Mouse (Mus musculus) heart, adult 2 months (tissue): ENCODE data around the gene Plekhh1. TPM values are rescaled to one million over a fixed set of nuclear protein-coding genes. Genes with fewer than 3 reads are reported as not detected.
A peak's percentile ranks its signal among the peaks of the same experiment; 100 is the strongest.

Experiments used
- DNase-seq, 2 experiments: peaks; one replicate each; pipeline ENCODE4 v3.0.0; 2021
- H3K27ac ChIP-seq: fragments of 200-600 bp; 2 replicates; pipeline ENCODE4 v1.8.1; 2022
- H3K27me3 ChIP-seq: fragments of 200-500 bp; 2 replicates; pipeline ENCODE4 v1.6.1; 2012; ENCODE audit warnings: mild to moderate bottlenecking, low read length, inconsistent platforms, mixed read lengths; ENCODE audit not compliant: control insufficient read depth, insufficient read depth
- H3K36me3 ChIP-seq: fragments of 200-500 bp; 2 replicates; pipeline ENCODE4 v1.6.1; 2012; ENCODE audit warnings: low read length, inconsistent platforms; ENCODE audit not compliant: control insufficient read depth, insufficient read depth
- H3K4me1 ChIP-seq: fragments of 200-500 bp; 2 replicates; pipeline ENCODE4 v1.6.1; 2011; ENCODE audit warnings: low read length; ENCODE audit not compliant: control insufficient read depth, insufficient read depth
- H3K4me3 ChIP-seq: fragments of 200-600 bp; 2 replicates; pipeline ENCODE4 v1.8.1; 2022
- H3K79me2 ChIP-seq: fragments of 200-500 bp; replicated peaks from 2 replicates; pipeline ENCODE4 v1.6.1; 2012; ENCODE audit warnings: mild to moderate bottlenecking, inconsistent platforms, low read length, moderate library complexity, mixed read lengths; ENCODE audit not compliant: control insufficient read depth, insufficient read depth
- H3K9ac ChIP-seq: fragments of 200-500 bp; 2 replicates; pipeline ENCODE4 v1.6.1; 2012; ENCODE audit warnings: low read depth, mild to moderate bottlenecking, control low read depth, inconsistent platforms, low read length, mixed read lengths
- CTCF ChIP-seq: fragments of 200-600 bp; IDR thresholded peaks from 2 replicates; pipeline ENCODE4 v1.8.1; 2022; ENCODE audit warnings: antibody characterized with exemption, mild to moderate bottlenecking, moderate library complexity
- EP300 ChIP-seq: fragments of 200-500 bp; IDR thresholded peaks from 2 replicates; pipeline ENCODE4 v1.6.1; 2011; ENCODE audit warnings: low read depth, low read length, control low read depth; ENCODE audit not compliant: insufficient read depth
- POLR2A ChIP-seq: fragments of 200-500 bp; IDR thresholded peaks from 2 replicates; pipeline ENCODE4 v1.6.1; 2011; ENCODE audit warnings: mild to moderate bottlenecking, low read depth, low read length, control low read depth; ENCODE audit not compliant: insufficient read depth
- WGBS: fragments of 180-500 bp; shearing (Covaris S2); methylation state at CpG from one replicate; pipeline ENCODE4 v1.1.7; 2018; 5-methylcytosine and 5-hydroxymethylcytosine counted together
- intact Hi-C: fragments of 180-260 bp; cut with DNase I; formaldehyde crosslinking; loops from one replicate; pipeline ENCODE4 v1.15.1; 2025
- polyA plus RNA-seq: library from polyadenylated mRNA; depleted of rRNA; stranded (reverse); fragments of >200 nt; gene quantifications from 2 replicates; pipeline ENCODE4 v1.2.3, GENCODE M21; 2012
- total RNA-seq, 2 experiments: library from RNA; stranded (reverse); gene quantifications; 2 replicates each; pipeline ENCODE4 v1.2.3; 2021

Plekhh1 gene
- total and polyA plus RNA-seq, 3 experiments = 1.4 to 1.8 (median 1.7) TPM

GRCm38 (mm10) chr12:79039708-79040107 is 10.7 kb downstream of the Plekhh1 start:
- intact Hi-C loops = no loop called here
- 83% methylated on average over 8 of the region's 8 CpGs for WGBS
- no peaks in the 10 kb centered on the region for H3K27me3 ChIP-seq

DNA sequence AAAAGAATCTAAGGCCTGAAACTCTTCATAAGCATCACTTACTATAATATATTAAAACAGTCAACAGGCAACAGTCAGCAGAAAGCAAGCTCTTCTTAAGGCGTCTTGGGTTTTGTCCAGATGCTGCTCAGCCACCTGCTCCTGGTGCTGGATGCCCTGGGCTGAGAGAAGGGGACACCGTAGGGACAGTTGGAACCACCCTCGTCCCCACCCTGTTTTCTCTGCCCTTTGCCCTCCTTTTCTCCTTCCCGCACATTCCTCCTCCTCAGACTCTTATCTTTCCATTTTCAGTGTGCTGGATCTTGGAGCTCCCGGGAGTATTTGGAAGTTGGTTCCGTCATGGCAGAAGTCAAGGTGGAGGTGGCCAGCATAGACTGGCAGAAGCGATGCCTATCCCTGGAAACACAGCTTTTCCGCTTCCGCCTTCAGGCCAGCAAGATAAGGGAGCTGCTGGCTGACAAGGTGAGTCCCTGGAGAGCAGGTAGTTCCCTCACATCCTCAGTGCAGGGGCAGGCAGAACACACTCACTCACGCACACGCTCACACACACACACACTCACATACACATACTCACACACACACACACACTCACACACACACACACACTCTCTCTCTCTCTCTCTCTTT is 11.4 kb downstream of the Plekhh1 start:
- H3K36me3 ChIP-seq = no peaks in the 10 kb centered on the region
- WGBS = 73% methylated on average over 11 of the region's 11 CpGs
- H3K4me3 ChIP-seq = no peak overlapping the region
- H3K27ac ChIP-seq = no peak overlapping the region
- no peaks in the 10 kb centered on the region for H3K79me2 ChIP-seq
- no peak for TF ChIP-seq CTCF
- no peak for TF ChIP-seq EP300
- TF ChIP-seq POLR2A = no peak
- no peaks in the 10 kb centered on the region for H3K4me1 ChIP-seq
- no peak overlapping the region for H3K9ac ChIP-seq
- H3K27me3 ChIP-seq = no peaks in the 10 kb centered on the region
- intact Hi-C loops = no loop called here
- no peak for DNase-seq

More at GRCm38 (mm10) chr12:79039708-79040107, 10.7 kb downstream of the Plekhh1 start:
- no peaks in the 10 kb centered on the region for H3K79me2 ChIP-seq
- H3K27ac ChIP-seq = no peak overlapping the region
- no peak overlapping the region for H3K4me3 ChIP-seq
- no peak for DNase-seq
- no peaks in the 10 kb centered on the region for H3K36me3 ChIP-seq
- H3K4me1 ChIP-seq = no peaks in the 10 kb centered on the region
- TF ChIP-seq EP300 = no peak
- no peak for TF ChIP-seq CTCF
- no peak for TF ChIP-seq POLR2A
- H3K9ac ChIP-seq = no peak overlapping the region

DNA sequence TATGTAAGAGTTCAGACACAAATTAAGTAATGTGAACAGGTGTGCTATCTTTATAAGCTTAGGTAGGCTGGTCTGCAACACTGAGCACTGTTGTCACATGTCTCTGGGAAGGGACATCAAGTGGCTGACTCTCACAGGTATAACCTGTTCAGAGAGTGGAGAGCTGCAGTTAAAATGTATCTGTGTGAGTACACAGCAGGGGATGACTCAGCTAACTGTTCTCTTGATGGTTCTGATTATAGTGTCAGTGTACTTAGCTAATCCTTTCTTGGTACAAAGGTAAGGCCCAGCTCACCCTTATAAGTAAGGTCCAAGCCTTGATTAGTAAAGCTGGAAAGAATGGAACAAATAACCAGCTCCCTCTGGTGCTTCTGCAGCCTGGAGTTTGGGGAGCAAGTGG is 12.5 kb downstream of the Plekhh1 start:
- H3K27me3 ChIP-seq = no peaks in the 10 kb centered on the region
- no peak overlapping the region for H3K9ac ChIP-seq
- H3K4me3 ChIP-seq = no peak overlapping the region
- no peaks in the 10 kb centered on the region for H3K4me1 ChIP-seq
- intact Hi-C loops = no loop called here
- TF ChIP-seq EP300 (no peak), CTCF (no peak), POLR2A (no peak)
- no peaks in the 10 kb centered on the region for H3K79me2 ChIP-seq
- no peak for DNase-seq
- no peak overlapping the region for H3K27ac ChIP-seq
- no peaks in the 10 kb centered on the region for H3K36me3 ChIP-seq

DNA sequence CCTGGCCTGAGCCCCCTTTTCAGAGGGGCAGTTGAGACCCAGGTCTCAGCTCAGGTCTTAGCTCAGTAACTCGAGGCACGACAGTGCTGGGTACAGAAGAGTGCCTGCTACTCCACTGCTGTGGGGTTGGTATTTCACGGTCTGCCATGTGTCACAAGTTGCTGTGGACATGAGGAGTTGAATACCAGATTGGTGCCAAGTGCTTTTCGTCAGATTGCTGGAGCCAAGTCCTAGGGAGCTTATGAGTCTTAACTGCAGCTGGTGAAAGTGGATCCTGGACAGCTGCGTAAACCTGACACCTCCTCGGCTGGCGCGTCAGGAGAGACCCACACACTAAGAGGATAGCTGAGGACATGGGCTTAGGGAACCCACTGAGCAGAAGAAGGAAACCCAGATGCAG is 15.7 kb downstream of the Plekhh1 start:
- peak; percentile 38 to 72 for DNase-seq
- Histone ChIP-seq H3K9ac (no peak overlapping the region), H3K79me2 (no peaks in the 10 kb centered on the region), H3K4me1 (peaks cover 4% of the 10 kb centered on the region; the same call in 1 of the 2 replicates), H3K36me3 (no peaks in the 10 kb centered on the region), H3K27me3 (no peaks in the 10 kb centered on the region), H3K4me3 (no peak overlapping the region), H3K27ac (no peak overlapping the region)
- intact Hi-C loops = no loop called here
- TF ChIP-seq EP300 (peak; percentile 96), CTCF (no peak), POLR2A (no peak)
- WGBS = 57% methylated on average over 8 of the region's 8 CpGs

- Histone ChIP-seq H3K27me3 (no peaks in the 10 kb centered on the region), H3K79me2 (no peaks in the 10 kb centered on the region), H3K36me3 (no peaks in the 10 kb centered on the region), H3K4me1 (peaks cover 7% of the 10 kb centered on the region), H3K4me3 (no peak overlapping the region), H3K27ac (no peak overlapping the region), H3K9ac (no peak overlapping the region)
- TF ChIP-seq POLR2A (no peak), CTCF (no peak), EP300 (no peak)
- DNase-seq = no peak
- 40% methylated on average over 6 of the region's 6 CpGs for WGBS
- intact Hi-C loops = no loop called here
Measured at GRCm38 (mm10) chr12:79046171-79046570, 17.2 kb downstream of the Plekhh1 start.

GRCm38 (mm10) chr12:79047203-79047602 is 18.2 kb downstream of the Plekhh1 start:
- Histone ChIP-seq H3K4me3 (no peak overlapping the region), H3K4me1 (peaks cover 7% of the 10 kb centered on the region), H3K27me3 (no peaks in the 10 kb centered on the region), H3K27ac (no peak overlapping the region), H3K9ac (no peak overlapping the region), H3K36me3 (no peaks in the 10 kb centered on the region), H3K79me2 (no peaks in the 10 kb centered on the region)
- WGBS = 89% methylated on average over 7 of the region's 7 CpGs
- no peak for DNase-seq
- TF ChIP-seq CTCF (no peak), EP300 (no peak)
- intact Hi-C loops = no loop called here
